Mouse (Mus musculus): ENCODE measurements around the gene Acad10.

DNA sequence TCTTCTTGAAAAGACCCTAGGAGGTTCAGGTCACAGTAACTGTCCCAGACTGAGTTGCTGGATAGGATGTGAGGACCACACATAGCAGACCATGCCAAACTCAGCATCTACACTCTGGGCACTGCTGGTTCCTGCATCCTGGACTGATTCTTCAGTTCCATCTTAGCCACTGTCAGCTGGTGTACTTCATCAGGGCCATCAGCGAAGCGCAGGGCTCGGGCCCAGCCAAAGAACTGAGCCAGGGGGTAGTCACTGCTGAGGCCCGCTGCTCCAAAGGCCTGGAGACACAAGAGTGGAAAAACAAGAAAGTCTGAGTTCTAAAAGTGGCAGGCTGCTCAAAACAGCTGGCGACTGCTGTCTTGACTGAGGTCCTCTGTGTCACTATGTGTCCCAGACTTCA, 39.2 kb downstream of the Acad10 start:
- TF ChIP-seq POLR2A (IDR thresholded peaks at IDR 0.05; ENCODE audit: insufficient read depth, low read depth, low read length), result no peak
- TF ChIP-seq CTCF (IDR thresholded peaks at IDR 0.05; ENCODE audit: insufficient read depth, low read depth, low read length), result no peak

Data from olfactory bulb, adult 2 months (tissue).